Mouse (Mus musculus) adipose tissue, adult 10 weeks (tissue): Measurements from ENCODE around the gene Glg1. TPM values are rescaled to one million over a fixed set of nuclear protein-coding genes. Genes with fewer than 3 reads are reported as not detected.

Experiments used
- polyA plus RNA-seq: library from polyadenylated mRNA; stranded (reverse); fragments of 350-450 nt; fragmentation: Illumina TruSeq; extraction: RNeasy Lipid Tissue Mini Kit (QIAGEN cat#74804); gene quantifications from one replicate; pipeline ENCODE4 v1.2.3, GENCODE M21; 2014; ENCODE audit warnings: low read depth, low replicate concordance

The Glg1 gene
- 49.2 TPM for polyA plus RNA-seq

DNA sequence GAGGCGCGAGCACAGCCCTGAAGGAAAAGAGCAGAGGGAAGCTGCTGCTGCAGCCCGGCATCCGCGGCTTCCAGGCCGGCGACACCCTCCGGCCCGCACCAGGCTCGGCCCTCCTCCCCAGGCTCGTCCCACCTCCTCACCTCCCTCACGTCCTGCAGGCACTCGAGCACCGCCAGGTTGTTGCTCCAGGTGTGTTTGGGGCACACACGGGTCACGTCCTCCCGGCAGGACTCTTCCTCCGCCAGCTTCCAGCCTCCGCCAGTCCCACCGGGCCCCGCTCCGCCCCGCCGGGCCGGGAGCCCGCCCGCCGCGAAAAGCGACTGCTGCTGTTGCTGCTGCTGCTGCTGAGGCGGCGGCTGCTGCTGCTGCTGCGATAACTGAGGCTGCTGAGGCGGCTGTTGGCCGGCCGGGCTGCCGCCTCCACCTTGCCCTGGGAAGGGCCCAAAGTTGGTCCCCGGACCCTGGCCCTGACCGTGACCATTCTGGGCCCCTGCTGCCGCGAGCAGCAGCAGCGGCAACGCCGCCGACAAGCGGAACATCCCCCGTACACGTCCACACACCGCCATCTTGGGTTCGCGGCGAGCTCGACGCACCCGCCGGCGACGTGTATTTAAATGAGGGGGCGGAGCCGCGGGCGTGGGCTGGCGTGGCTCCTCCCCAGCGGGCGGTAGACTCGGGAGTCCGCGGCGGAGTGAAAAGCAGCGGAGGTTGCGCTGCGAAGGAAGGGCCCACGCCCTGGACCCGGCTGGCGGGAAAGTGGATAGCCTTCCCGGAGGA is at the start of gene Glg1:
Glg1 (minus strand) TSS at position 586 of the 777 bp plus-strand sequence.

DNA sequence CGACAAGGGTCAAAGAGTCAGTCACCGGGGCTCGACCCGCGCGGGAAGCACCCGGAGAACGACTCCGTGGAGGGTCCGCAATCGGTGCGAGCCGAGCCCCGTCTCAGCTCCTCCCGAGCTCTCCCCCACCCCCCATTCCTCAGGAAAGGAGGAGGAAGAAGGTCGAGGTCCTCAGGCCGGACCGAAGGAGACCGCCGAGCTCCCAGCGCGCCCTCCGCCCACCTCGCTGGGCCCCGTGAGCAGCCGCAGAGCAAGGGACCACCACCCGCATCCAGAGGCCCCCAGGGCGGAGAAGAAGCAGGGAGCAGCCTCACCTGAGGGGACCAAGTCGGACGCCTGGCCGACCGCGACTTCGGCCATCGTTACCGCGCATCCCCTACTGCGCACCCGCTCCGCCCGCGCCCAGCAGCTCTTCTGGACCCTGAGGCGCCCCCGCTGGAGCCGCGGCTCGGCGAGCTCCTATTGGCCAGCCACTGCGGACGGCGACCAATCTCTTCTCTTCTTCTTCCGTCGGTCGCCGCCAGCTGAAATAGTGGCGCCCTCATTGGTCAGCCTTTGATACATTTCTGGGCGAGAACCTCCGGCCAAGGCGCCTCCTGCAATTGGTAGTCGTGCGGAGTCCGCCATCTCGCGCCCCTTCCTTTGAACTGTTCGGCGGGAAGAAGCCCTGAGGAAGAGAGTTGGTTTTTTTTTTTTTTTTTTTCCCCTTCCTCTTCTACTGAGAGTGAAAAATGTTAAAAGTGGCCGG is 41.0 kb upstream of the Glg1 start, which contains the start of gene Rfwd3:
Rfwd3 (minus strand) TSS at position 402 of the 748 bp plus-strand sequence.

Other genes with a start within 250 kb of the Glg1 start
- gene Ddx19b, start 227.5 kb downstream of the Glg1 start, polyA plus RNA-seq = 12.1 TPM
- 35.5 TPM for gene Aars, start 226.1 kb downstream of the Glg1 start, polyA plus RNA-seq
- gene Exosc6, start 202.9 kb downstream of the Glg1 start, polyA plus RNA-seq = 0.63 TPM
- 23.4 TPM for gene Clec18a, start 166.8 kb downstream of the Glg1 start, polyA plus RNA-seq
- 14.6 TPM for gene Pdpr, start 164.6 kb downstream of the Glg1 start, polyA plus RNA-seq
- gene Rfwd3, start 41.0 kb upstream of the Glg1 start, polyA plus RNA-seq = 27.3 TPM
- gene Mlkl, start 79.0 kb upstream of the Glg1 start, polyA plus RNA-seq = 5.8 TPM
- 8.5 TPM for gene Fa2h, start 134.6 kb upstream of the Glg1 start, polyA plus RNA-seq